In genomic region chr16:57694694-57695093, GRCm38 (mm10) we compare ENCODE assay signal across 14 mouse cellular contexts. TPM values are rescaled to one million over a fixed set of nuclear protein-coding genes. Genes with fewer than 3 reads are reported as not detected.
"Had no signal": no experiment of that assay in that cellular context is flagged by ENCODE, and none has a peak within 500 bp of the region (broad histone marks: within the 10 kb centered on the region; RNA-seq: fewer than 3 reads in every experiment).

No protein-coding gene starts in this region.

- DNase-seq: kidney, adult 2 months; kidney, postnatal 14 days; left cerebral cortex, postnatal 4 days; lung, adult 2 months; lung, postnatal 36 days; thymus, adult 18-20 months; thymus, postnatal 14 days had no signal

- H3K9ac ChIP-seq: kidney, embryonic 15.5 days; liver, embryonic 15.5 days had no signal

- H3K9me3 ChIP-seq: kidney, embryonic 15.5 days; liver, embryonic 15.5 days had no signal

- H3K4me2 ChIP-seq: kidney, embryonic 15.5 days; liver, embryonic 11.5 days; liver, embryonic 15.5 days had no signal

- ATAC-seq: lung, postnatal 0 days; midbrain, embryonic 16.5 days had no signal

- H3K36me3 ChIP-seq: kidney, embryonic 15.5 days; liver, embryonic 15.5 days had no signal

- H3K4me1 ChIP-seq: kidney, embryonic 15.5 days; liver, embryonic 15.5 days had no signal

- H3K4me3 ChIP-seq: kidney, embryonic 15.5 days; liver, embryonic 15.5 days had no signal

- H3K27ac ChIP-seq: kidney, embryonic 15.5 days; liver, embryonic 15.5 days; stomach, postnatal 0 days had no signal

- H3K27me3 ChIP-seq: kidney, embryonic 15.5 days; liver, embryonic 15.5 days had no signal

RNA-seq across cellular contexts. Expression of gene Col8a1, which starts 59.8 kb away (rescaled TPM):
- total RNA-seq: megakaryocyte progenitor cell, adult 5-6 weeks had no signal
